Mouse (Mus musculus) embryonic fibroblast, embryonic 13.5 days (primary cell): ENCODE measurements around the gene Srm. TPM values are rescaled to one million over a fixed set of nuclear protein-coding genes. Genes with fewer than 3 reads are reported as not detected.

ENCODE experiments used
- H3K27ac ChIP-seq: 2 replicates; pipeline ENCODE4 v1.5.1; 2012; ENCODE audit warnings: low read length, control low read depth, inconsistent platforms; ENCODE audit not compliant: insufficient read depth
- H3K4me1 ChIP-seq: 2 replicates; pipeline ENCODE4 v1.6.1; 2011; ENCODE audit warnings: low read length; ENCODE audit not compliant: control insufficient read depth, insufficient read depth
- H3K4me3 ChIP-seq: 2 replicates; pipeline ENCODE4 v1.5.1; 2011; ENCODE audit warnings: mild to moderate bottlenecking, control low read depth, low read length; ENCODE audit not compliant: insufficient read depth
- CTCF ChIP-seq: IDR thresholded peaks from 2 replicates; pipeline ENCODE4 v1.5.1; 2011; ENCODE audit warnings: mild to moderate bottlenecking, control low read depth, low read length, moderate library complexity, borderline replicate concordance; ENCODE audit not compliant: insufficient read depth
- POLR2A ChIP-seq: IDR thresholded peaks from 2 replicates; pipeline ENCODE4 v1.6.1; 2011; ENCODE audit warnings: low read depth, mild to moderate bottlenecking, control low read depth, low read length, moderate library complexity
- polyA plus RNA-seq: library from polyadenylated mRNA; stranded (reverse); fragments of >200 nt; gene quantifications from 2 replicates; pipeline ENCODE4 v1.2.4, GENCODE M21; 2011; ENCODE audit warnings: low read depth; ENCODE audit not compliant: missing spikeins, insufficient read length

Gene Srm
- polyA plus RNA-seq, 1 experiment: 110 TPM

DNA sequence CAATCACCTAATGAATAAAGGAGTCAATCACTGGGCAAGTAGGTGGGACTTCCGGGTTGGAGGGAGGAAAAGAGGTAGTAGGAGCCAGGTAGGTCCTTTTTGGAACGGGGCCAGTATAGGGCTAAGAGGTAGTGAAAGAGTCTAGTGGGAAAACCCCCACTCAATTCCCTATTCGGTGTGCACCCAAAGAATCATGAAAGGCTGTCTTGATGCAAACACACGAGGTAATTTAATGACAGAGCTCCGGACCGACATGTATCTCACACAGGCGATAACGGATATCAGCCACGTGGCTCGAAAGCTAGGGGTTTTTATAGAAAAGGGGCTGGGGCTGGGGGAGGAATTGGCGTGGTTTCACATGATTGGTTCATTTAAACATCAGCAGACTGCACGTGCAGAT is 7.5 kb downstream of the Srm start:
- 0 out of 2 replicates have a peak, but pooled peaks cover under 1% of the 10 kb centered on the region for H3K4me1 ChIP-seq
- TF ChIP-seq CTCF (no peak), POLR2A (no peak)
- no peak overlapping the region for H3K27ac ChIP-seq
- H3K4me3 ChIP-seq: no peak overlapping the region

- Histone ChIP-seq H3K27ac (no peak overlapping the region), H3K4me3 (no peak overlapping the region), H3K4me1 (0 out of 2 replicates have a peak, but pooled peaks cover 3% of the 10 kb centered on the region)
- TF ChIP-seq CTCF (no peak), POLR2A (no peak)
Observed at GRCm38 (mm10) chr4:148600316-148600715, 9.0 kb downstream of the Srm start.

DNA sequence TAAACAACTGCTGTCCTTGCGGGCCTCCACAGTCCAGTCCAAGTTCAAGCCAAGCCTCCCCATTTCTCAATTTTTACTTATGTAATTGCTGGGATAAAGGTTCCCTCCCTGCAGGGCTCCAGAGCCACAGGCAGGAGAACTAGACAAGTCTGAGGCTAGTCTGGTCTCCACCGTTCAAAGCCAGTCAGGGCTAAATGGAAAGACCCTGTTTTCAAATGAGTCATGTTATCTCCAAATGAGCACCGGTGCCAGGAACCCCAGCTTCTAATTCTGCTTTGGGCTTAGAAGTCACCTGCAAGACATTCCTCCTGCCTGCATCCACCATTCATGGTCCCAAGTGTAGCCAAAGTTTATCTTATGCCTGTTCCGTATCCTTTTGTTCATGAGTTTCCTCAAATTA is 10.6 kb downstream of the Srm start:
- H3K4me3 ChIP-seq: no peak overlapping the region
- no peak for TF ChIP-seq POLR2A
- no peak for TF ChIP-seq CTCF
- H3K27ac ChIP-seq: no peak overlapping the region
- 0 out of 2 replicates have a peak, but pooled peaks cover 3% of the 10 kb centered on the region for H3K4me1 ChIP-seq

DNA sequence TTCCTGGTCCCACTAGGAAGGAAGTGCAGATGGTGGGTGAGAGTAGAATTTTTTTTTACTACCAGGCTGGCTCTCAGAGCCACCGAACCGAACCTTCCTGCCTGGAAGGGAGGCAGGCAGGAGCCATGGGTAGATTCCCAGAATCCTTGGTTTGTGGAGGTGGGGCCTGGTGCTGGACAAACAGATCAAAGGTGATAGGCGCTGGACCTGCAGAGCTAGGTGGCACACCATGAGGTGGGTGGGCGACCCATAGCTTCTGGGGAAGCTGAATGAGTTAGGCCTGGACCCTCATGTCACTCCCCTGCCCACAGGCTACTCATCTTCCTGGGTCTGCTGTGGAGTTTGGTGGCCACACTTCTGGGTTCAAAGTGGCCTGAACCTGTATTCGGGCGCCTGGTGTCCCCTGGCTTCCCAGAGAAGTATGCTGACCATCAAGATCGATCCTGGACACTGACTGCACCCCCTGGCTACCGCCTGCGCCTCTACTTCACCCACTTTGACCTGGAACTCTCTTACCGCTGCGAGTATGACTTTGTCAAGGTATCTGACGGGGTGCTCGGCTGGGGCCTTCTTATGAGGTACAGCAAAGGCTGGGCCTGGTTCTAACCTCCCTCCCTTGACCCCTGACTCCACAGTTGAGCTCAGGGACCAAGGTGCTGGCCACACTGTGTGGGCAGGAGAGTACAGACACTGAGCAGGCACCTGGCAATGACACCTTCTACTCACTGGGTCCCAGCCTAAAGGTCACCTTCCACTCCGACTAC is 11.2 kb downstream of the Srm start, which contains the start of gene Masp2:
TSS of gene Masp2 (plus strand) at position 198 of the 764 bp plus-strand sequence.
- H3K27ac ChIP-seq: no peak within 1 kb of the TSS
- no peak within 1 kb of the TSS for H3K4me3 ChIP-seq
- 0 out of 2 replicates have a peak, but pooled peaks cover 3% of the 10 kb centered on the region for H3K4me1 ChIP-seq
- no peak for TF ChIP-seq POLR2A
- TF ChIP-seq CTCF: no peak

DNA sequence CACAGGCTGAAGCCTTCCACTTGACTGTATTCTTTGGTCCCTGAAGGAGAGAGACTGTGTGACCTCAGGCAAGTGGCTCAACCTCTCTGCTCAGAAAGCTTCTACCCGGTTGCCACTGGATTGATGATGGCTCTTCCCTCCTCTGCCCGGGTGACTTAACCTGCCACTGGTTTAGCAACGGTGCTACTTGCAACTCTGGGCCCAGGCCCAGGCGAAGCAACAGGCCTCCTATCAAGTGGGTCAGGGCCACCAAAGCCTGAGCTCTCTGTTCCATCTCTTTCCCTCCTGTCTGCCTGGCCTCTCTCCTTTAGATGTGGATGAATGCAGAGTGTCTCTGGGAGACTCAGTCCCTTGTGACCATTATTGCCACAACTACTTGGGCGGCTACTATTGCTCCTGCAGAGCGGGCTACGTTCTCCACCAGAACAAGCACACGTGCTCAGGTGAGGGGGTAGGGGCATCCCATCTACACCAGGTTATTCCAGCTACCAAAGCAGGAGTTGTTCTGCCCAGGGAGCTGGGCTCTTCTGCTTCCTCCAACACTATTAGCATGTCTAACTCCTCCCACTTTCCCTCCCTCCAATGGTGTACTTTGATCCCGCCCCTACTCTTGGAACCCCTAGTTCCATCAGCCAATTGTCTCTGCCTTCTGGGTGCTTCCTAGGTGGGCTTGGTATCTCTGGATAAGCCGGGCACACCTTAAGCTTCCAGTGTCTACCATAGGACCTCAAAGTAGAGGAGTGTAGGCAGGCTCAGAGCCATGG is 12.3 kb downstream of the Srm start:
- Histone ChIP-seq H3K4me1 (peaks cover 3% of the 10 kb centered on the region; the same call in 1 of the 2 replicates), H3K27ac (peak overlapping the region; percentile 36; the same call in 1 of the 2 replicates), H3K4me3 (no peak overlapping the region)
- TF ChIP-seq POLR2A: no peak
- no peak for TF ChIP-seq CTCF

- no peak overlapping the region for H3K4me3 ChIP-seq
- peak overlapping the region; percentile 36; the same call in 1 of the 2 replicates for H3K27ac ChIP-seq
- TF ChIP-seq POLR2A: no peak
- no peak for TF ChIP-seq CTCF
Observed at GRCm38 (mm10) chr4:148604141-148604540, 12.8 kb downstream of the Srm start.

GRCm38 (mm10) chr4:148604541-148605165 is 13.3 kb downstream of the Srm start:
- H3K4me1 ChIP-seq: peaks cover 10% of the 10 kb centered on the region
- H3K4me3 ChIP-seq: no peak overlapping the region
- no peak for TF ChIP-seq POLR2A
- peak; percentile 40; the same call in 1 of the 2 replicates for TF ChIP-seq CTCF
- no peak overlapping the region for H3K27ac ChIP-seq

More at GRCm38 (mm10) chr4:148604141-148604540, 12.8 kb downstream of the Srm start:
- peaks cover 9% of the 10 kb centered on the region for H3K4me1 ChIP-seq

- peak; percentile 88 for TF ChIP-seq CTCF
- no peak for TF ChIP-seq POLR2A
- peaks cover 11% of the 10 kb centered on the region for H3K4me1 ChIP-seq
- H3K4me3 ChIP-seq: no peak overlapping the region
- no peak overlapping the region for H3K27ac ChIP-seq
Observed at GRCm38 (mm10) chr4:148607758-148608157, 16.5 kb downstream of the Srm start.

GRCm38 (mm10) chr4:148609805-148610204 is 18.5 kb downstream of the Srm start:
- H3K27ac ChIP-seq: no peak overlapping the region
- H3K4me3 ChIP-seq: no peak overlapping the region
- peaks cover 8% of the 10 kb centered on the region for H3K4me1 ChIP-seq
- TF ChIP-seq POLR2A: no peak
- TF ChIP-seq CTCF: no peak
